Mouse (Mus musculus): ENCODE data around the gene Dnajc15. TPM values are rescaled to one million over a fixed set of nuclear protein-coding genes. Genes with fewer than 3 reads are reported as not detected.
"Not testable (repeated sequence)": the region's sequence is repeated elsewhere in the genome, so short reads cannot be mapped to it uniquely, and the experiment has no call there.

Dnajc15 gene
- total RNA-seq (2022), result 100 to 1,000 TPM; 118 to 168 (median 150) TPM

DNA sequence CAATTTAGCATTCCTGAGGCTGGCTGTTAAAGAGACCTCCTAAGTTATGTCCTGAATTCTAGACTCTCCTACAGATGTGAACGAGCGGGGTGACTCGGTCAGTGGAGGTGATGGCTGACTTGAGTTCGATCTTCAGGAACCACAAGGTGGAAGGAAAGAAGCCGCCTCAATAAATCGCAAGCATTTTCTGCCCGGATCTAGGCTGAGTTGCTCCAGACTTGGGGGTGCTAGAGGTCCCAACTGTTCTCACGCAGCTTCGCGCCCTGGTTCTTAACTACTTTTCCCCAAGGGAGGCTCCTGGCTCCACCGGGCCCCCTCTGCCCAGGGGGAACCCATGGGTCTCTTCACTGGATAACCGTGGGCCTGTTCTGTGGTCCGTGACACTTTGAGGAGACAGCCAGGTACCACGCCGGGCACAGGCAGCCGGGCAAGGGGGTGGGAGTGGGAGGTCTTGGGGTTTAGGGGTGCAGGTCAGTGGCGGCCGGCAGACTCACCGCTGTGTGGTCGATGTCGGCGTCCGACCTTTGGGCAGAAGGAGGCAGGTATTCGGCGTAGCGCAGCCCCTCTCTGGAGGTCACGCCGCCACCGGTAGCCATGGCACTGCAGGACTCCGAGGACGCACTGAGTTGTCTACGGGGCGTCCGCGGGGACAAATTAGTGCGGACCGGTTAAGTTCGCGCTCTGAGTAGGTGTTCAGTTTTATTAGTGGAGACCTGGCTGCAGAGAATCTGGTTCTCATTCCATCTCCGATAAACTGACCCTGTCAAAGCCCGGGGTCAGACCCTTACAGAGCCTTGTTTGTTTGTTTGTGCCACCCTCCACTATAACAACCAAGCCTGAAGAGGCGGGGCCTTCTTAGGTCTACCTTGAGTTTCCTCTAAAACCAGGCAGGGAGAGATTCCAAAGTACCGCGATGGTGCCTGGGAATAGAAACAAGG lies at the start of gene Dnajc15:
Dnajc15 (minus strand) TSS at position 822 of the 938 bp plus-strand sequence.
- DNase-seq (ENCODE audit: low spot score in 2 of 2), result peak; percentile 73 to 79

DNA sequence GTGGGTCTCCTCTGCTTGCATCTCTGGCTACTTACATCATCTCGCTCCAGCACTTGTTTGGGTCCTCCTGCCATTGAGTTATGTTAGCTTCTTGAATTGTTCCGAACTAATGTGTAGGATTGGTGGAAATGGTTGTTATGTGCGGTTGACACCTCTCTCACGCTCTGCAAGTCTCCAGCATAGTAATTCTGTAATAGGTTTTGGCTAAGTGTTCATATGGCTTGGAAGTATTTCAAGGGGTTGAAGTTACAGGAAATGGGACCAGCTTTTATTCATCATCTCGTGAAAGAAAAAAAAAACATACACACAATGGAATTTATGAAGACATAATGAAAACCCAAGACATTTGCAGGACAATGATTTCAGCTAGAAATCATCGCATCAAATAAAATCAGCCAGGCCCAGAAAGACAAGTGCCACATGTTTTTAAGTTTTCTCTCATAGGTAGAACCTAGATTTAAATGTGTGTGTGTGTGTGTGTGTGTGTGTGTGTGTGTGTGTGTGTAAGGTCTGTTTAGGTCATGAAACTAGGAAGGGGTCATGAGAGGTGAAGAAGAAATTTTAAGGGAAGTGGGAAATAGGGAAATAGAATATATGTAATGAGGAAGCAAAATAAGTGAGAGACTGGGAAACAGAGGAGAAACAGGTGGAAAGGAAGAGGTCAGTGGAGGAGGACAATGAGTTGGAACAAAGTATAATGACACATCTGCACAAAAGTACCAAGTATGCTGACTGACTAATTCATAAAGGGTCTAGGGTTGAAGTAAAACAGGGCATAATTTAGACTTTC lies 48.3 kb upstream of the Dnajc15 start:
- DNase-seq (ENCODE audit: low spot score in 2 of 2), result no peak

DNA sequence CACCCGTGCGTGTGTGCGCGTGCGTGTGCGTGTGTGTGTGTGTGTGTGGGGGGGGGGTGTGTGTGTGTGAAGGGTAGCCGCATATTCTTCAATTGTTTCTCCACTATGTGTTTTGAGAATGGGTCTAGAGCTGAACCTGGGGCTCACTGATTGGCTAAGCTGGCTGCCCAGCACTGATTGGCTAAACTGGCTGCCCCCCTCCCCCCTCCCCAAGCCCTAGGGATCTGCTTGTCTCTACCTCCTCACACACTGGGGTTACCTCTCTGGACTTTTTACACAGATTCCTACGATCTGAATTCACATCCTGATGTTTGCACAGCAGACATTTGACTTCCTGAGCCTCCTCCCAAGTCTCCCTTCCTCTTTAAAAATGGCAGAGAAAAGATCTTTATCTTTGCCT lies 46.7 kb upstream of the Dnajc15 start:
- no peak for DNase-seq (ENCODE audit: low spot score in 2 of 2)

DNA sequence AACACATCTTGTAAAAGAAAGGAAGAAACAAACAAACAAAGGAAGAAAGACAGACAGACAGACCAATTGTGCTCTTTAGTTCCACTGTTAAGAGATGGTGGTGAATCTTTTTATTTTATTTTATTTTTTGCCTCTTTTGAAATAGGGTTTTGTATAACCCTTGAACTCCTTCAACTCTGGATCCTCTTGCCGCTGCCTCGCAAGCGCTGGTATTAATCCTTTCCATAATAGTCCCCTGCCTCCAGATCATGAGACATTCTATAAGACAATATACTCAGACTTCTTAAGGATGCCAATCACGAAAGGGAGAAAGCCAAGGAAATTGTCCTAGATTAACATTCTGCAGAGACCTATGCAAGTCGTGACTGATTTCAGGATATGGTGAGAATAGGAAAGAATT lies 40.9 kb upstream of the Dnajc15 start:
- DNase-seq (ENCODE audit: low spot score in 2 of 2), result no peak

DNA sequence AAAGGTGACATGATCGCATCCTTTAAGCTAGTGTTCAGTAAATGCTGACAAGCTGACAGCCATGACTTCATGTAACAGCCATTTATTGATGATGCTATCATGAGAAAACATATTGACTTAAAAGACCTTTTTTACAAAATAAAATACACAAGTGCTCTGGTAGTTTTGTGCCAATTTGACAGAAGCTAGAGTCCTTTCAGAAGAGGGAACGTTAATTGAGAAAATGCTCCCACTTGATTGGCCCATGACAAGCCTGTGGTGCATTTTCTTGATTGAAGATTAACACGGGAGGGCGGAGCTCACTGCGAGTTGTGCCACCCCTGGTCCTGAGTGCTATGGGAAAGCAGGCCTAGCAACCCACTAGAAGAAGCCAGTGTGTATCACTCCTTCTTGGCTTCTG lies 31.7 kb upstream of the Dnajc15 start:
- DNase-seq (ENCODE audit: low spot score in 2 of 2), result no peak

DNA sequence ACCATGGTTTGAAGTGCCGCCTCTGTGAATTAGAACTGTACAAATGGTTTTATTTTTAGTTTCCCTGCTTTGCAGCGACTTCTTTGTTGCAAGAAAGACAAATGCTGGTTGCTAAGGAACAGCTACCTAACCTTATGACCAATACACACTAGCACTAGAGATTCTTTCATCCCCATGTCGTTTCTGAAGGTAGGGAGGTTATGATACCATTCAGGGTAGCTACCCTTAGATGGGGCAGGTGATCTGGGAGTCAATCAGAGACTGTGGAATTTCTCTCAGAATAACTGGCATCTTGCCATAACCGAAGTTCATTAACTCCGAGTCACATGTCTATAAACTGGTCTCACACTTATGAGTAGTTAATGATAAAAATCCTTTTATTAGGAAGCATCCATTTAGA lies 30.5 kb upstream of the Dnajc15 start:
- no peak for DNase-seq (ENCODE audit: low spot score in 2 of 2)

DNA sequence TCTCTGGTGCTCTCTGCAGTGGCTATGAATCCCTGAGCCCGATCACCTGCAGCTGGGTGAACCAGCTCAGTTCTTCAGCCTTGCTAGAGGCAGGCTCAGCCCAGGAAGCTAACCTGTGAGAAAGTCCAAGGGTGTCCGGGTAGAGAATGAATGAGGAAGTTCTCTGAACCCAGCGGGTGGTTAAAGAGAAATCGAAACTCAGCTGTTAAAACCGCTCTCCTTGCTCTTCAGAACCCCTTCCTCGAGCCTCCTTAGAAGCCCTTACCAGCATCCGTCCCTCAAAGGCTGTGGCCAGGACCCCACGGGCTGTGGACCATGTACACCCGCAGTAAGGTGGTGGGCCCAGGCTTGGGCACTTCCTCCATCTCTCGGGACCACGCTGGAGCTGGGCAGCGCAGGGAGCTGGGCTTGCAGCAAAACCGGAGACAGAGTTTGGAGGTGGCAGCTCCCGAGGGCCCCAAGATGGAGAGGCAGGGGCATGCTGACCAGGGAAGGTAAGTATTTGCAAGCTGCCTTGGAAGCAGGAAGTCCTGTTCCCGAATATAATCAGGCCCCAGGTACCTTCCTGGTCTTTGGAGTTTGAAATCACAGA lies 29.3 kb upstream of the Dnajc15 start, which contains the start of gene Epsti1:
Epsti1 (plus strand) TSS at position 69 of the 592 bp plus-strand sequence.
- DNase-seq (ENCODE audit: low spot score in 2 of 2), result no peak

DNA sequence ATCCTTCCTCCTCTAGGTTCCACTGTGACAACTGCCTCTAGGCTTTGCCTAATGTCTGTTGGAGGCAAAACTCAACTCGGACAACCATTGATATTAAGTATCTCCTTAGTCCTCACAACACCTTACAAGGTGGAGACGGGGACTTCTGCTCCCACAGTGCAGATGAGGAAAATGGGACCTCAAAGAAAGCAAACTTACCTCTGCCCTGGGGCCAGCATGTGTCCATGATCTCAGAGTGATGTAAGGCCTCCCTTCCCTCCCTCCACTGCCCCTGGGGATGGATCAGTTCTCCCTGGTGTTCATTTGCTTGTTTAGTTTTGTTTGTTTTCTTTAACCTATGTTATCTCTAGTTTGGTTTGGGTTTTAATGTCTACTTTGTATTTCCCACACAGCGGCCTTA lies 27.6 kb upstream of the Dnajc15 start:
- DNase-seq (ENCODE audit: low spot score in 2 of 2), result no peak

DNA sequence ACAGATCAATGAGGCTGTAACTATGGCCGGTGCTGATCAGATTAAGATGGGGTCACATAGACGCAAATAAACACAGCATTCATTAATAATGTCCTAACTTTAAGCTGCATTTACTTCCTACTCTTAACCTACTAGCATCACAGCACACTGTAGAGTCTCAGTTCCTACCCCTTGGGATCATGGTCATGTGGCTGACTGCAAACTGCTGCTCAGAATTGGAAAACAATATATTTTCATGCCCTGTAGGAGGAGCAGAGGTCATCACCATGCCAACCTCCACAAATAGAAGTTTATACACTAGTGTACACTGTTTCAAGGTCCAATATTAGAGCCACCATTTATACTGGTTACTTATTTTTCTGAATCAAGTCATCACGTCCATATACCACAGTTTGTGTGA lies 21.0 kb upstream of the Dnajc15 start:
- DNase-seq (ENCODE audit: low spot score in 2 of 2), result no peak

DNA sequence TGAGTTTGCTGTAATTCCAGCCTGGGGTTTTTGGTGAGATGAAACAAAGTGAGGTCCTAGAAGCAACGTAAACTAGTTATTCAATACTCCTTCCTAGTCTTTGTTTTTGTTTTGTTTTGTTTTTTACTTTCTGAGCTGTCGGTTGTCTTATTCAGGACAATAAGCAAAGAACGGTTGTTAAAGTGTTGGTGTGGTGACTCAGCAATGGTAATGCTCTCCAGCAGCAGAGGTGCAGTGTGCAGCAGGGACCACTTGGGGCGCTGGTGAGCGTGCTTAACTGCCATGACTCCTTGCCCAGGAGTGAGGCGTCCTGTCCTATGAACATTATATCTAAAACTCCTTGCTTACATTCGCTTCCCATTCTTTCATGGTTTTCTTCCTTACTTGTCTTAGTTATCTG lies 15.0 kb upstream of the Dnajc15 start:
- DNase-seq (ENCODE audit: low spot score in 2 of 2), result no peak

DNA sequence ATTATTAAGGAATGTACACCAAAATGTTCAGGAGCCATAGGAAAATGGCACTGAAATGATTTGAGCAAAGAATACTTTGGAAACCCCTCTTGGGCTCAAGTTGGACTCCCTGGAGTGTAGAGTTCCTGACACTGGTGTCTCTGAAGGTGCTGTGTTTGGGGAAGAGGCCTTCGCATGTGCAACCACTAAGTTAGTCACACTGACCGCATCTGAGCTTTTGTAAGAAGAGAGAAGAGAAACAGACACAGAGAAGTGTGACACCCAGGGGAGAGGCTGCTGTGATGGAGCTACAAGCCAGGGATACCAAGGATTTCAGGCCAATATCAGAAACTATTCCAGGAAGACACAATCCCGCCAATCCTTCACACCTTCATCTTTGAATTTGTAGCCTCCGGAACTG lies 12.0 kb upstream of the Dnajc15 start:
- DNase-seq (ENCODE audit: low spot score in 2 of 2), result no peak

DNA sequence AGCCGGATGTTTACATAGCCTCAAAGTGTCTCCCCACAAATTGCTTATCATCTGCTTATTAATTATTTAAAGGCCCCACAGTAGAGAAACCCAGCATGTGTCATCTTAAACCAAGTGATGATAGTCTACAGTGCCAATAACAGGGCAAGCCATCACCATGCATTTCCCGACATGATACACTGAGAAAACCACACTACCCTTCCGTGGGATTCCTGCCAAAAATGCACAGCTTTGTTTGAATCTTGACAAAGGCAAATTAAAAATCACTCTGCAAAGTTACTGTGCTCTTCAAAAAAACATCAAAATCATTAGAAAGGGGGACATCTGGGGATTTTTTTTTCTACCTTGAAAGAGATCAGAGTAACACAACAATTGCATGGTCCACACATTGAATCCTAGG lies 11.5 kb upstream of the Dnajc15 start:
- no peak for DNase-seq (ENCODE audit: low spot score in 2 of 2)

DNA sequence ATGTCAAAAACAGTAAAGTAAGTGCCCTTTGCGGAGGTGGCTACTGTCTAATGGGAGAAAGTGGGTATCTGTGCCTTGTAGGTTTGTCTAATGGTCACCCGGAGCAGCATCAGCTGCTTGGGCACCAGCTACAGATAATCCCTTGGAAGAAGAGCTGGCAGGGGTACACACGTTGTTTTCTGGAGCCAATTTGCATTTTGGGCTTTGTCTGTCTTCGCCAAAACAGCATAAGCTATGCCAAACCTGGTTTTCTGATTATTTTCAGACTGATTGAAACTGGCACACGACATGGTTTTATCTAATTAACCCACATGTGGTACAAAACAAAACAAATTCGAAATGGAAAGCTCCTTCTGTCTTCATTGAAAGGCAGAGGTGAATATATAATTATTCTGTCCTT lies 7.7 kb upstream of the Dnajc15 start:
- DNase-seq (ENCODE audit: low spot score in 2 of 2), result no peak

DNA sequence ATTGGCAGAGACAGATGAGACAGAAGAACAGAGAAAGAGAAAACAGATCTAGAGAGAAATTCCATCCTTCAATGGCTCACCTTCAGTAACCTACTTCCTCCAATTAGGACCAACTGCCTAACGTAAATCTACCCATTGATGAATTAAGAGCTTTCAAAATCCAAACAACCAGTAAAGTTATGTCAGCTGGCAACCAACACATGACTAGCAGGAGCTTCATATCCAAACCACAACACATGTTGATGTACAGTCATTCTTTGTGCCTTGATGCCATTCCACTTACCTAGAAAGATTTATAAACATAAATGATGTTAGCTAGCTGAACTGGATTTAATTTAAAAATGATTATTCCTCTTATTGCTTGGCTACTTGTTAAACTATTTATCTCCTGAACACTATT lies 7.1 kb upstream of the Dnajc15 start:
- no peak for DNase-seq (ENCODE audit: low spot score in 2 of 2)

DNA sequence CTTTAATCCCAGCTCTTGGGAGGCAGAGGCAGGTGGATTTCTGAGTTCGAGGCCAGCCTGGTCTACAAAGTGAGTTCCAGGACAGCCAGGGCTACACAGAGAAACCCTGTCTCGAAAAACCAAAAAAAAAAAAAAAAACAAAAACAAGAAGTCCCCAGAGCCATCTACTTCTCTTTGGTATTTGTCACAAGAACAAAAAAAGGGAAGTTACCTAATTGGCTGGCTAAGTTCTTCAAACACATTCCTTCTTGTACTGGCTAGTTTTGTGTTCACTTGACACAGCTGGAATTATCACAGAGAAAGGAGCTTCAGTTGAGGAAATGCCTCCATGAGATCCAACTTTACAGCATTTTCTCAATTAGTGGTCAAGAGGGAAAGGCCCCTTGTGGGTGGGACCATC lies 3.0 kb upstream of the Dnajc15 start:
- DNase-seq (ENCODE audit: low spot score in 2 of 2), result not testable (repeated sequence)

DNA sequence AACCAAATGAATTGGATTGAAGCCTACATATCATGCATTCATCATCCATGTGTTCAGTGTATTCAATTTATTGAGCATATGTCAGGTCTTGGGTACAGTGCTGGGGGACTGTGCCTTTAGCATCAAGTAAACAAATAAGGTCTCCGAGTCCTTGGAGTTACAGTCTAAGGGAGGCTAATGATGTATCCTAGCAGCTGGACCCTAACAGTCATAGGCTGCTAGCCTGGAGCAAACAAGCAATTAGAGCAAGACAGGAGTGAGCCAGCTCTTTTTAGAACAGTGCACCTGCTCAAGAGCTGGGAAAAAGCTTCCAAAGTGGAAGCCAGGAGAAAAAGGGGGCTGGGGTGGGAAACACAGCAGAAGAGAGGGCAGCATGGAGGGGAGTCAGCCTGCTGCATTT lies 1.3 kb upstream of the Dnajc15 start:
- DNase-seq (ENCODE audit: low spot score in 2 of 2), result no peak

DNA sequence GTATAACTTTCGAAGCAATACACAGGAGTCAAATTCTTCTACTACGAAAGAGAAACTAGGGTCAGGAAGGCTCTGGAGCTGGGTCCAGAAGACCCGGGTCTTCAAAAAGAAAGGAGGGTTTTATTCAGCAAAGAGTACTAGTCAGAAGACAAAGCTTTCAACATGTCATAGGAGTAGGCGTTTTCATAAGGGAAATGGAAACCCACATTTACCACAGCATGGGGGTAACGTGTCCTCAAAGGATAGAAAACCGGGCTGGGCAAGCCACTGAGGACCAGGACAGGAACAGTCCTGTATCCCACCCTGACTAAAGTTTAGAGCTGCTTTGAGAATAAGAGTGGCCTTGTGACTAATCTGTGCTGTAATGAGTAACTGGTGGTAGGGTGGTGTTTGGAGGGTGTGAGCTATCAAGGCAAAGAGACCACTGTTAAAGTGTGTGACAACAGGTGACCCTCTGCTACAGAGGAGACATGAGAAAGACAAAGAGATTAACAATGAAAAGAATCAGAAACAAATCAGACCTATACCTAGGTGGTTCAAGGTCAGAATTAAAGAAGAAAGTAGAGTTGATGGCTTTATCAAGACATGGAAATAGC lies 3.4 kb downstream of the Dnajc15 start:
- DNase-seq (ENCODE audit: low spot score in 2 of 2), result no peak

DNA sequence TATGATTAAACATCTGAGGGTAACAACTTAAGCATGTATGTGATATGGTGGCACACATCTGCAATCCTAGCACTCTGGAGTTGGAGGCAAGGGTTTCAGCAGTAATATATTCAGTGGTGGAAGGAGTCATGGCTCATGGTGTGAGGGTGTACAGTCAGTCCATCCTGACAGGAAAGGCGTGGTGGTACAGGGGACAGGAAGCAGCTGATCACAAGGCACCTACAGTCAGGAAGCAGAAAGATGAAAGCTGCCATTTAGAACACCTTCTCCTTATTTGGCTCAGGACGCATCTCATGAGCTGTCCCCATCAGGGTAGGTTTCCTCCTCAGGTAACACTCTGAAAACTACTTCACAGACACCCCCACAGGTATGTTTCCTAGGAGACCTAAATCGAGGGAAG lies 4.0 kb downstream of the Dnajc15 start:
- no peak for DNase-seq (ENCODE audit: low spot score in 2 of 2)

DNA sequence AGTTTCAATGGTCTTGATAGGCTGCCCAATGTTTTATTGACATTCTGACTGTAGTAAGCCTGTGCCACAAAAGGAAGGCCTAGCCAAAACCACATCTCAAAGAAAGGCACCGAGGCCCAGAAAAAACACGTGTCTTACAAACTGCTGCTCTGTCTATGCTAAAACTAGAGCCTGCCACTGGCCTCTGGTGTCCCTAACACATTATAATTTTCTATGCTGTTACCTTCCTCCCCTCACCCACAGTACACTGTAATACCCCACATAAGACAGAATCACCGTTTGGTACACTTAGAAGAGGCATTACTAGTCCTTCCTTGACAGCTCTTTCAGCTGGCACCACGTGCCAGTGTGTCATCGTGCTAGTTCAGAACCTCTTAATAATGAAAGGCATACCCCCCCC lies 7.3 kb downstream of the Dnajc15 start:
- DNase-seq (ENCODE audit: low spot score in 2 of 2), result no peak

DNA sequence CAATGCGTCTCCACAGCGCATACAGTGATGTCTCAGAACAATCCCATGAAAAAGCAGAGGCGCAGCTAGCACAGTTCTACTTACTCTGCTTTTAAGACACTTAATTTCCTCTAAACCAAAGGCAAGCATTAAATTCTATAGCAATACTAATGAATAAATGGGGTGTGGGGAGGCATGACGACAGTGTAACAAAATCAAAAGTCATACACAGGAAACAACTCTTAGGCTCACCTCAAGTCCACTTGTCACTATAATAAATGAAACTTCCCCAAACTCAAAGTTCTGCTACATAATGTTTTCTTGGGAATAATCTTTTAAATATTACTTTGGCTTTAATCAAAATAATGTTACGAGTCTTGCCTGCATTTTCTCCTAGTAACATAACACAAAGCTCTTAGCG lies 10.4 kb downstream of the Dnajc15 start:
- no peak for DNase-seq (ENCODE audit: low spot score in 2 of 2)

DNA sequence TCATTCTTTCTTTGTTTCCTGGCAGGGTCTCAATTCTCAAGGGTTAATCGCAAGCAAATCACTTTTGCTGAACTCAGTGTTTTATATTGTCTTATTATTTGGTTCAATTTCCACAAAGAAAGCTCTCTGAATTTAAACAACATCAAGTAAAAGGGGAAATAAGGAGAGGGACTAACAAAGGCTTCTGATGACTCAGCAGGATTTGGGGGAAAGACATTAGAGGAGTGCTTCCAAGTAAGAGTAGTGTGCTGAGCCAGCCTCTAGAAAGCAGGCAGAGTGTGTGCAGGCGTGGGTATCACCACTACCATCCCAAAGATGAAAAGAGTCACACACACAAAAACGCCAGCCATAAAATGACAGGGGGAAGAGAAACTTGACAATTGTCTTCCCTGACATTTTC lies 10.9 kb downstream of the Dnajc15 start:
- no peak for DNase-seq (ENCODE audit: low spot score in 2 of 2)

Data from gastrocnemius, adult 8-10 months (tissue).